Mouse (Mus musculus) inflammation-experienced regulatory T-cells (primary cell): ENCODE results near the gene Rep15. TPM values are rescaled to one million over a fixed set of nuclear protein-coding genes. Genes with fewer than 3 reads are reported as not detected.

Source experiments
- polyA plus RNA-seq, 2 experiments: library from polyadenylated mRNA; unstranded; fragments of 100-300 nt; shearing (Covaris generic); gene quantifications; one replicate each; pipeline ENCODE4 v1.2.1; 2017

Rep15 gene
- 1 to 10 TPM in 1 of 2 experiments, under 1 TPM in 1; 0.17 to 1.5 TPM for polyA plus RNA-seq

GRCm38 (mm10) chr6:147032303-147032925 is at the start of gene Rep15:
TSS of gene Rep15 (plus strand) at chr6:147032584.

GRCm38 (mm10) chr6:147042291-147043290 is 10.2 kb downstream of the Rep15 start, which contains the start of gene Mrps35:
TSS of gene Mrps35 (plus strand) at chr6:147042764.

Other genes starting within 250 kb of the Rep15 start
- gene Arntl2, start 236.5 kb upstream of the Rep15 start, polyA plus RNA-seq, result 1 to 10 TPM in 1 of 2 experiments, under 1 TPM in 1; 0.25 to 1.9 TPM
- gene Smco2, start 182.5 kb upstream of the Rep15 start, polyA plus RNA-seq, result 1 to 10 TPM in 1 of 2 experiments, not detected in 1; 1.2 TPM
- 10 to 100 TPM in 1 of 2 experiments, 1 to 10 TPM in 1; 7.7 to 13.1 TPM for gene Ppfibp1, start 144.1 kb upstream of the Rep15 start, polyA plus RNA-seq
- gene 1700034J05Rik, start 78.2 kb upstream of the Rep15 start, polyA plus RNA-seq, result not detected
- gene Mrps35, start 10.2 kb downstream of the Rep15 start, polyA plus RNA-seq, result 10 to 100 TPM; 84.8 to 86.8 TPM
- not detected for gene Mansc4, start 54.4 kb downstream of the Rep15 start, polyA plus RNA-seq
- 10 to 100 TPM; 11.3 to 21.7 TPM for gene Klhl42, start 58.8 kb downstream of the Rep15 start, polyA plus RNA-seq
- under 1 TPM in 1 of 2 experiments, not detected in 1; 0.22 TPM for gene Pthlh, start 231.6 kb downstream of the Rep15 start, polyA plus RNA-seq